Mouse (Mus musculus) retina, postnatal 1 day (tissue): ENCODE data around the gene Tesmin.
A peak's percentile ranks its signal among the peaks of the same experiment; 100 is the strongest.

Experiments
- DNase-seq: peaks from one replicate; pipeline ENCODE4 v3.0.0-alpha.2; 2012

Tesmin gene

DNA sequence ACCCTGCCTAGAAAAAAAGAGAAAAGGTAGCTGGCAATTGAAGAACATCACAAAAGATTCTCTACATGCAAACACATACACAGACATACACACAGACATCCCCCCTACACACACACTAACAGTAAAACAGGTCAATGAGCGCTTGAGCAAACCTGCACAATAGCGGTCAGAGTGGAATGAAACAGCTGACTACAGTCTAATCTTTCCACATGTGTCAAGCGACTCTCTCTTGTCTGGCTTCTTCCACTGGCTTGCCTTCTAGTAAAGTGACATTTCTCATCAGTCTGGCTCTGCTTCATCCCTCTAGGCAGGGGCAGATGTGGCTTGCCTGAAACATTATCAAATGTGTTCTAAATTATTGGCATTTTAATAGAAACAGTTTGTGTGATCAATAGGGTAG is 5.6 kb downstream of the Tesmin start:
- DNase-seq: peak; percentile 52

- no peak for DNase-seq
These were observed 11.4 kb downstream of the Tesmin start for GRCm38 (mm10) chr19:3400057-3400456.

- DNase-seq: no peak
These were observed 12.8 kb downstream of the Tesmin start for GRCm38 (mm10) chr19:3401504-3401903.

GRCm38 (mm10) chr19:3401943-3402342 is 13.3 kb downstream of the Tesmin start:
- DNase-seq: peak; percentile 62

DNA sequence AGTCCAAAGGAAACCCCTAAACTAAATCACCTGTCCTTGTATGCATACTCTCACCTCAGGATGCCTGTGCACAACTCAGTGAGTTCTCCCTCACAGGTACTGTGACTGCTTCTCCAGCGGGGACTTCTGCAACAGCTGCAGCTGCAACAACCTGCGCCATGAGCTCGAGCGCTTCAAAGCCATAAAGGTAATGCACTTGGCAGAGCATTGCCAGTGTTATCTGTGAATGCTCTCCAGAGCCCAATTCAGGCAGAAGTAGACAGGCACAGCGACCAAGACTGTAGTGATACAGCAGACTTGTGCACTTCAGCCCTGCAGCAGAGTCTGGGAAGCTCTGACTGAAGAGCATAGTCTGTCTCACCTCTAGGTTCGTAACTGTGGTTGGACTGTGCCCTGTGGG is 13.7 kb downstream of the Tesmin start:
- DNase-seq: no peak

GRCm38 (mm10) chr19:3404030-3404429 is 15.4 kb downstream of the Tesmin start:
- no peak for DNase-seq

GRCm38 (mm10) chr19:3405531-3406281 is 17.0 kb downstream of the Tesmin start:
- no peak for DNase-seq

DNA sequence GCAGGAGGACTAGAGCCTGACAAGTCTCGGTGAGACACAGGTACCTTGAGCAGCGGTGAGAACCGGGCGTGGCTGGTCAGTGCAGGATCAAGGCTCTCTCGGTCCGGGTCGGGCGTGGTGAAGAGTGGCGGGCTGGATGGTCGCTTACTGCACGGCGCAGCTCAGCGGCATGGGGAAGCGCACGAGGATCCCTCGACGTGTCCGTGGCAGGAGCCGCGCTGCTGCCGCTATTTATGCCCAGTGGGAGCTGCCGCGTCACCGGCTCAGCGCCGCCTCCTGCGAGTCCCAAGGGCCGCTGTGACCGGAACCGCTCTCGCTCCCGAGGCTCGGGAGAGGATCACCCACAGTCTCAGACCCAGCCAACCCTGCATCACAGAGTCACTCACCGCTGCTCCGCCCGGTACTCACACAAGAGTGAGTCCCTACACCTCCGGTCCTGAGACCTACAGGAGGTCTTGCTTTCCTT is 25.6 kb downstream of the Tesmin start, which contains the start of gene Gal:
Gene Gal (minus strand): TSS at position 277 of the 466 bp plus-strand sequence.
- DNase-seq: peak; percentile 59

GRCm38 (mm10) chr19:3419251-3419650 is 30.6 kb downstream of the Tesmin start:
- no peak for DNase-seq

- DNase-seq: peak; percentile 67
These were observed 33.8 kb downstream of the Tesmin start for GRCm38 (mm10) chr19:3422488-3422887.

DNA sequence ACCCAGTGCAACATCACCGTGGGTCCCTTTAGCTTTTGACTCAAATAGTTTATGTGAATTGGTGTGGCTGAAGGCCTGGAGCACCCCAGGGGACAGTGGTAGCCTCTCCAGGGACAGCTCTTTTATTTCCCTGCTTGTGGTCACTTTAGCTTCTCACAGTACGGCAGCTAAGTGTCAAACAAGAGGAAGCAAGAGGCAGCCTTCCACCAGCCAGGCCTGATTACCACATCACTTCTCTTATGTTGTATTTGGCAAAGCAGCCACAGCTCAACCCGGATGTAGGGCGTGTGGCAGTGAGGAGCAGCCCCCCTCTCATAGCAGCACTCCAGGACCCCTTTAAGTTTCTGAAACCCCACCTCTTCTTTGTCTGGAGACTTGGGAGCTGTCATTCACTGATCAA is 34.3 kb downstream of the Tesmin start:
- no peak for DNase-seq

DNA sequence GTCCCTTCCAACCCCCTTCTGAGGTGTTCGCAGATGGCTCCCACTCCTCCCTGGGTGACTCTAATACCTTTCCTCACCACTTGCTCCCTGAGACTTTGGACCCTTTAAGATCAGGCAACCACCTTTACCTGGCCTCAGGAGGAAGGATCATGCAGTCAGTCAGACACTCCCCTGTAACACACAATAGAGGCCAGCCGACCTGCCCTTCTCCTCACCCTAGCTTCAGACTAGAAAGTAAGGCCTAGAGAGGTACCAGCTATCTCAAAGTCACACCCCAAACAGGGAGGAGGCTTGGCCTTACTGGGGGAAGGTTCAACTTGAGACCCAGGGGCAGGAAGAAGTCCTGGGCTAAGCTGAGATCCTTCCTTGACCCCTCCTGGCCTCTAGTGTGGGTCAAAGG is 35.6 kb downstream of the Tesmin start:
- no peak for DNase-seq

GRCm38 (mm10) chr19:3428057-3428830 is 39.6 kb downstream of the Tesmin start:
- no peak for DNase-seq

- DNase-seq: peak; percentile 27
These were observed 40.6 kb downstream of the Tesmin start for GRCm38 (mm10) chr19:3429156-3429816.

DNA sequence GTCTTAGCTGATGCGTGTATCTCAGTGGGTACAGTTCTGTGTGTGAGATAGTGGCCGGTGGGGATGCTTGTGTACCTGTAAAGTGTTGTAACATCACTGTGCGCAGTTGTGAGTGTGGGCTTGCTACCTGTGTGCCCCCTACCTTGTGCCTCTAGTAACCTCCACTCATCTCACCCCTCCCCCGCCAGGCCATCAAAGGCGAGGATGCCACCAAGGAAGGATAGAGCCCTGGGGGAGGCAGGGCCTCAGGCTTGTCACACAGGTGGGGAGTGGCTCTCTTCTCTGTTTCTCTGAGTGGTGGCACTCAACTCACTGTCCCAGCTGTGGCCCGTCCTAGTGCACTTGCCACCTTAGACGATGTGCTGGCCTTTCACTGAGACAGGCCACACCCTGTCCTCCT is 42.4 kb downstream of the Tesmin start:
- DNase-seq: no peak

DNA sequence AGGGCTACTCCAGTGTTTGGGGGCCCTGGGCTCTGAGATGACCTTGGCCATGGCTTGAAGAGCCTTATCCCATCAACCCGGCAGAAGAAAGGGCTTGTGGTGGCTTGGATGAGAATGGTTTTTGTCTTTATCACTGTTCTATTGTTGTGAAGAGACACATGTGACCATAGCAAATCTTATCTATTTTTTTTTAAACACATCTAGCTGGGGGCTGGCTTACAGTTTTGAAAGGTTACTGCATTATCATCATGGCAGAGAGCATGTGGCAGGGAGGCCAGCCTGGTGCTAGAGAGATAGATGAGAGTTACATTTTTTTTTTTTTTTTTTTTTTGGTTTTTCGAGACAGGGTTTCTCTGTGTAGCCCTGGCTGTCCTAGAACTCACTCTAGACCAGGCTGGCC is 43.3 kb downstream of the Tesmin start:
- DNase-seq: no peak

GRCm38 (mm10) chr19:3434124-3434523 is 45.5 kb downstream of the Tesmin start:
- DNase-seq: no peak

DNA sequence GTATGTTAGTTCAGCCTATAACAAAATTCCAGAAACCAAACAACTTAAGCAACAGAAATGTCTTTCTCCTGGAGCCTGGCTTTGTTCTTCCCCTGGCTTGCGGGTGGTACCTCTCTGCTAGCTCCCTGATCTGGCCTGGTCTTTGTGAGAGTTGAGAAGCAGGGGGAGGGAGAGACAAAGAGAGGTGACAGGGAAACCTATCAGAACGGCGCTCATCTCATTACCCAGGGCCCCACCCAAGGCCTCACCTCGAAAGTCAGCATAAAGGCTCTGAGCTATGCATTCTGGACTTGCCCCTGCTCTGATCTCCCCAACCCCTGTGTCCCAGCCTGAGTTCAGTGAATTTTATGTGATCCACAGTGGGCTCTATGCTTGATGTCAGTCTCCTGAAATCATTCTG is 46.0 kb downstream of the Tesmin start:
- DNase-seq: no peak

- DNase-seq: no peak
These were observed 47.2 kb downstream of the Tesmin start for GRCm38 (mm10) chr19:3435824-3436223.

- peak; percentile 28 for DNase-seq
These were observed 48.2 kb downstream of the Tesmin start for GRCm38 (mm10) chr19:3436840-3437239.

DNA sequence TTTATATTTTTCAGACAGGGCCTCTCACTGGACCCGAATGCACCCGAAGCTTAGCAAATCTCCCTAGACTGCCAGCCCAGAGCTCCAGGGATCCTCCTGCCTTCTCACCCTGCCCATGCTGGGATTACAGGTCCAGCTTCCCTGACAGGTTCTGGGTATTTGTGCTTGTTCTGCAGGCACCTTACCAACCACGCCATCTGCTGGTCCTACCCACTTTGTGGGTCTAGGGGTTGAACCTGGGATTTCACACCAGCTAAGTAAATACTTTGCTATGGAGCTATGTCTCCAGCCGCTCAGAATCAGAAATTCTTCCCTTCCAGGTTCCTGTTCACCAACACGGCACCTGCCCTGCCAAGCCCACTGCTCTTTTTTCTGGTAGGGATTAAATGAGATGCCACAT is 49.3 kb downstream of the Tesmin start:
- DNase-seq: no peak

DNA sequence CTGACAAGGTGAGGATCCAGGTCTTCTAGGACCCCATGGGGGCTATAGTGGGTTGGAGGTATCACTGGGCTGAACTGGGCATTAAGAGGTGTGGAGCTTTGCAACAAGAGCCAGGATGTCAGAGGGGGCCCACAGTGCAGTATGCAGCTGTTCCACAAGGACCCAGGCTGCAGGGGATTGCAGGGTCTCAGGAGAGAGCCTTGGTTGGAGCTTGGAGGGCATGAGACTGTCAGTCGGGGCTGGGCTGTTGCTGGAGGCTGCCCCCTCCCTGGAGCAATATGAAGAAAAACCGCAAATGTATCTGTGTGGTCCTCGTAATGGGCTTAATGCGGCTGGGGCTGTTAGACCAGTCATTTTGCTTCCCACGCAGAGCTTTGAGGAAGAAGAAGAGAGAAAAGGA is 52.0 kb downstream of the Tesmin start:
- DNase-seq: no peak

- peak; percentile 91 for DNase-seq
These were observed 52.4 kb downstream of the Tesmin start for GRCm38 (mm10) chr19:3441092-3441491.

- DNase-seq: no peak
These were observed 58.7 kb downstream of the Tesmin start for GRCm38 (mm10) chr19:3447348-3447747.
